Mouse (Mus musculus) heart, adult 2 months (tissue): ENCODE measurements around the gene Apon.

Experiments used
- CTCF ChIP-seq: fragments of 200-600 bp; IDR thresholded peaks from 2 replicates; pipeline ENCODE4 v1.8.1; 2022; ENCODE audit warnings: antibody characterized with exemption, mild to moderate bottlenecking, moderate library complexity
- EP300 ChIP-seq: fragments of 200-500 bp; IDR thresholded peaks from 2 replicates; pipeline ENCODE4 v1.6.1; 2011; ENCODE audit warnings: low read depth, low read length, control low read depth; ENCODE audit not compliant: insufficient read depth
- POLR2A ChIP-seq: fragments of 200-500 bp; IDR thresholded peaks from 2 replicates; pipeline ENCODE4 v1.6.1; 2011; ENCODE audit warnings: mild to moderate bottlenecking, low read depth, low read length, control low read depth; ENCODE audit not compliant: insufficient read depth

GRCm38 (mm10) chr10:128282886-128283450, 29.1 kb downstream of the Apon start:
- no peak for TF ChIP-seq POLR2A
- TF ChIP-seq CTCF = no peak
- no peak for TF ChIP-seq EP300
